8 mouse cellular contexts compared by ENCODE assay signal in the genomic region with DNA sequence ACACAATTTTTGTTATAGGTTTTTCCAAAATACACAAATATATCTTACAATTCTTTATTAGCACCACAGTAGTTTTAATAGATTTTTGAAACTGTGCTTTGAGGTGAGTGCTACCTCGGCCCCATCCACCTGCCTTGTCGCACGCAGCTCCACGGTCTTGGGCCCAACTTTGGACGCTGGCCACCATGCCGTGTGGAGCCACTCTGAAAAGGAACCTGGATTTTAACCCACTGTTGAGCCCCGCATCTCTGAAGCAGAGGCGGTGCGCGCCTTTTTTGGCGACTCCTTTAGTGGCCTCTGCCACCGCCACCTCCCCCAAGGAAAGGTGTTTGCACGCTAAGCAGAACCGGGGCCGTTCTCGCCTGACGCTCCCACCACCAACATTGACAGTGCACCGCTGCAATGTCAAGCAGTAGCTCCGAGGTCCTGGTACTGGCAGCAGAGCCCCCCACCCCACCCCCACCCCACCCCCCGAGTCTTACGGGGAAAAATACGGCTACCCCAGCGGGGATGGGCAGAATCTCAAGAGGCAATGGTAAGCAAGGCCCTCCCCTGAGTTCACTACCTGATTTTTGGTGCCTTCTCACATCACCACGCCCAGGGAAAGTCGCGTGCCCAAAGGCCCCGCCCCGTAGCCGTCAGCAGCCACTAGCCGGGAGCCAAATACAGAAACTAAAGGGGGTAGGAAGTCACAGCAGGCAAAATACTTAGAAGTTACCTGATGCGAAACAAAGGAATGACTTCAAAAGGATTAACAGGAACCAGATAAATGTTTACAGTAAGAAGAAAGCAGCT. TPM values are rescaled to one million over a fixed set of nuclear protein-coding genes. Genes with fewer than 3 reads are reported as not detected.
DNase-seq lines count a peak whose midpoint lies in the region; ATAC-seq and TF ChIP-seq lines count a peak whose summit lies in the region.

No protein-coding gene starts in this region.

- no peaks in the 10 kb centered on the region for H3K9me3 ChIP-seq in heart, embryonic 13.5 days
- no peaks in the 10 kb centered on the region for H3K9me3 ChIP-seq in embryonic facial prominence, embryonic 11.5 days (replicated peaks; ENCODE audit: control insufficient read depth, low read length)
- H3K9me3 ChIP-seq in hindbrain, postnatal 0 days (ENCODE audit: low read length) = no peaks in the 10 kb centered on the region
- H3K9me3 ChIP-seq in lung, embryonic 15.5 days = no peaks in the 10 kb centered on the region
- H3K9me3 ChIP-seq in neural tube, embryonic 15.5 days (replicated peaks) = no peaks in the 10 kb centered on the region

- H3K36me3 ChIP-seq in heart, embryonic 13.5 days = no peaks in the 10 kb centered on the region
- no peaks in the 10 kb centered on the region for H3K36me3 ChIP-seq in embryonic facial prominence, embryonic 11.5 days (replicated peaks; ENCODE audit: control insufficient read depth, insufficient read depth, low read depth, low read length)
- H3K36me3 ChIP-seq in hindbrain, postnatal 0 days (ENCODE audit: insufficient read depth, low read length) = no peaks in the 10 kb centered on the region
- no peaks in the 10 kb centered on the region for H3K36me3 ChIP-seq in lung, embryonic 15.5 days
- H3K36me3 ChIP-seq in neural tube, embryonic 15.5 days = no peaks in the 10 kb centered on the region

- H3K27ac ChIP-seq in heart, embryonic 13.5 days (replicated peaks) = no peak overlapping the region
- H3K27ac ChIP-seq in embryonic facial prominence, embryonic 11.5 days (replicated peaks; ENCODE audit: low read depth, low read length) = no peak overlapping the region
- H3K27ac ChIP-seq in hindbrain, postnatal 0 days = no peak overlapping the region
- H3K27ac ChIP-seq in lung, embryonic 15.5 days = no peak overlapping the region
- no peak overlapping the region for H3K27ac ChIP-seq in neural tube, embryonic 15.5 days (replicated peaks)

- no peak for ATAC-seq in heart, embryonic 13.5 days (ENCODE audit: extremely low read depth, insufficient number of reproducible peaks, low FRiP score, low TSS enrichment)
- no peak for ATAC-seq in embryonic facial prominence, embryonic 11.5 days (replicated peaks; ENCODE audit: insufficient number of reproducible peaks, low FRiP score, low TSS enrichment, low read depth)
- peak; percentile 55; the same call in 1 of the 2 replicates for ATAC-seq in hindbrain, postnatal 0 days
- peak; percentile 72; the same call in 1 of the 2 replicates for ATAC-seq in lung, embryonic 15.5 days (ENCODE audit: borderline replicate concordance, extremely low read depth, low FRiP score, low TSS enrichment)
- peak; percentile 66; the same call in 1 of the 2 replicates for ATAC-seq in neural tube, embryonic 15.5 days (ENCODE audit: low FRiP score)

- intact Hi-C loops in heart, postnatal 25 days (cut with DNase I) = no loop called here

- no peak for DNase-seq in heart, postnatal 25 days (ENCODE audit: low spot score)
- peak; percentile 30 for DNase-seq in embryonic facial prominence, embryonic 11.5 days (ENCODE audit: low spot score)
- DNase-seq in hindbrain, postnatal 0 days (ENCODE audit: low spot score) = peak; percentile 30
- DNase-seq in layer of hippocampus, adult 9-10 months (ENCODE audit: low spot score) = no peak
- DNase-seq in cerebellum, adult 18-20 months = no peak

- H3K27me3 ChIP-seq in heart, embryonic 13.5 days (replicated peaks) = no peaks in the 10 kb centered on the region
- no peaks in the 10 kb centered on the region for H3K27me3 ChIP-seq in embryonic facial prominence, embryonic 11.5 days (ENCODE audit: control insufficient read depth, insufficient read depth, low read length)
- no peaks in the 10 kb centered on the region for H3K27me3 ChIP-seq in hindbrain, postnatal 0 days (ENCODE audit: insufficient read depth, low read length)
- no peaks in the 10 kb centered on the region for H3K27me3 ChIP-seq in lung, embryonic 15.5 days
- no peaks in the 10 kb centered on the region for H3K27me3 ChIP-seq in neural tube, embryonic 15.5 days (replicated peaks)

- peak overlapping the region; percentile 53 for H3K4me3 ChIP-seq in heart, embryonic 13.5 days
- H3K4me3 ChIP-seq in embryonic facial prominence, embryonic 11.5 days (ENCODE audit: low read depth, low read length) = peak overlapping the region; percentile 22
- peak overlapping the region; percentile 39 for H3K4me3 ChIP-seq in hindbrain, postnatal 0 days (ENCODE audit: low read length)
- peak overlapping the region; percentile 41 for H3K4me3 ChIP-seq in lung, embryonic 15.5 days
- H3K4me3 ChIP-seq in neural tube, embryonic 15.5 days (replicated peaks) = peak overlapping the region; percentile 38

- 9% methylated on average over 31 of the region's 31 CpGs for WGBS in heart, embryonic 13.5 days
- WGBS in embryonic facial prominence, embryonic 11.5 days = 14% methylated on average over 31 of the region's 31 CpGs
- 14% methylated on average over 31 of the region's 31 CpGs for WGBS in hindbrain, postnatal 0 days
- WGBS in lung, embryonic 15.5 days = 9% methylated on average over 31 of the region's 31 CpGs
- WGBS in neural tube, embryonic 15.5 days = 15% methylated on average over 31 of the region's 31 CpGs

- no peak for TF ChIP-seq CTCF in hindbrain, postnatal 0 days (IDR thresholded peaks at IDR 0.05; ENCODE audit: low read depth)

- no peaks in the 10 kb centered on the region for H3K4me1 ChIP-seq in heart, embryonic 13.5 days
- H3K4me1 ChIP-seq in embryonic facial prominence, embryonic 11.5 days (ENCODE audit: control insufficient read depth, insufficient read depth, low read length) = no peaks in the 10 kb centered on the region
- H3K4me1 ChIP-seq in hindbrain, postnatal 0 days (ENCODE audit: insufficient read depth, low read length) = no peaks in the 10 kb centered on the region
- H3K4me1 ChIP-seq in lung, embryonic 15.5 days = no peaks in the 10 kb centered on the region
- H3K4me1 ChIP-seq in neural tube, embryonic 15.5 days = no peaks in the 10 kb centered on the region

- peak overlapping the region; percentile 79 for H3K9ac ChIP-seq in heart, embryonic 13.5 days
- no peak overlapping the region for H3K9ac ChIP-seq in embryonic facial prominence, embryonic 11.5 days (replicated peaks; ENCODE audit: low read length)
- H3K9ac ChIP-seq in hindbrain, postnatal 0 days (replicated peaks; ENCODE audit: low read length) = no peak overlapping the region; the same call in 1 of the 2 replicates
- H3K9ac ChIP-seq in lung, embryonic 15.5 days = peak overlapping the region; percentile 13; the same call in 1 of the 2 replicates
- H3K9ac ChIP-seq in neural tube, embryonic 15.5 days (replicated peaks) = peak overlapping the region; percentile 26; the same call in 1 of the 2 replicates

- H3K4me2 ChIP-seq in heart, embryonic 13.5 days = peak overlapping the region; percentile 80
- peak overlapping the region; percentile 62 for H3K4me2 ChIP-seq in embryonic facial prominence, embryonic 11.5 days (ENCODE audit: low read depth, low read length)
- H3K4me2 ChIP-seq in hindbrain, postnatal 0 days (ENCODE audit: low read depth, low read length) = peak overlapping the region; percentile 64
- peak overlapping the region; percentile 69 for H3K4me2 ChIP-seq in lung, embryonic 15.5 days
- H3K4me2 ChIP-seq in neural tube, embryonic 15.5 days = peak overlapping the region; percentile 72

RNA-seq across cellular contexts. Expression of gene Zfp677, which starts 13.4 kb away (rescaled TPM):
- polyA plus RNA-seq in heart, embryonic 13.5 days (2015; fragmentation: Nextera tagmentation; extraction: Ambion mirVana) = 1.8 TPM in 2 replicates
- total RNA-seq in heart, postnatal 25 days (2021) = under 1 TPM; 0.75 to 0.78 TPM
- 3.9 and 5.2 TPM in 2 replicates for polyA plus RNA-seq in embryonic facial prominence, embryonic 11.5 days (2014; fragmentation: Nextera tagmentation; extraction: Ambion mirVana)
- total RNA-seq in hindbrain, postnatal 0 days (2014; rRNA removed) = 0.73 and 1.7 TPM in 2 replicates
- 1.8 and 2.7 TPM in 2 replicates for polyA plus RNA-seq in hindbrain, postnatal 0 days (2015; fragmentation: Nextera tagmentation; extraction: Ambion mirVana)
- polyA plus RNA-seq in lung, embryonic 15.5 days (2015; fragmentation: Nextera tagmentation; extraction: Ambion mirVana) = 2.2 and 2.4 TPM in 2 replicates
- 4.7 and 5.5 TPM in 2 replicates for polyA plus RNA-seq in neural tube, embryonic 15.5 days (2015; fragmentation: Nextera tagmentation; extraction: Ambion mirVana)

RNA-seq across cellular contexts. Expression of gene Zfp54, which starts 52.9 kb away (rescaled TPM):
- 3.1 and 3.4 TPM in 2 replicates for polyA plus RNA-seq in heart, embryonic 13.5 days (2015; fragmentation: Nextera tagmentation; extraction: Ambion mirVana)
- total RNA-seq in heart, postnatal 25 days (2021) = 1 to 10 TPM; 1.2 TPM
- polyA plus RNA-seq in embryonic facial prominence, embryonic 11.5 days (2014; fragmentation: Nextera tagmentation; extraction: Ambion mirVana) = 3.6 and 4.1 TPM in 2 replicates
- 2.1 and 2.2 TPM in 2 replicates for total RNA-seq in hindbrain, postnatal 0 days (2014; rRNA removed)
- 1.8 and 2.4 TPM in 2 replicates for polyA plus RNA-seq in hindbrain, postnatal 0 days (2015; fragmentation: Nextera tagmentation; extraction: Ambion mirVana)
- polyA plus RNA-seq in lung, embryonic 15.5 days (2015; fragmentation: Nextera tagmentation; extraction: Ambion mirVana) = 6.3 and 7.0 TPM in 2 replicates
- polyA plus RNA-seq in neural tube, embryonic 15.5 days (2015; fragmentation: Nextera tagmentation; extraction: Ambion mirVana) = 4.6 and 6.8 TPM in 2 replicates

RNA-seq across cellular contexts. Expression of gene Vmn1r237, which starts 58.5 kb away (rescaled TPM):
- polyA plus RNA-seq in heart, embryonic 13.5 days (2015; fragmentation: Nextera tagmentation; extraction: Ambion mirVana) = not detected in 2 replicates
- not detected for total RNA-seq in heart, postnatal 25 days (2021)
- not detected in 2 replicates for polyA plus RNA-seq in embryonic facial prominence, embryonic 11.5 days (2014; fragmentation: Nextera tagmentation; extraction: Ambion mirVana)
- total RNA-seq in hindbrain, postnatal 0 days (2014; rRNA removed) = not detected in 2 replicates
- polyA plus RNA-seq in hindbrain, postnatal 0 days (2015; fragmentation: Nextera tagmentation; extraction: Ambion mirVana) = not detected in 2 replicates
- polyA plus RNA-seq in lung, embryonic 15.5 days (2015; fragmentation: Nextera tagmentation; extraction: Ambion mirVana) = not detected in 2 replicates
- polyA plus RNA-seq in neural tube, embryonic 15.5 days (2015; fragmentation: Nextera tagmentation; extraction: Ambion mirVana) = not detected in 2 replicates

Comparison
In these comparisons a context has a peak if more than half of its experiments do, and no peak if none do; other contexts are left out.
1. ATAC-seq: peak in hindbrain, postnatal 0 days (single experiment), lung, embryonic 15.5 days (single experiment) and neural tube, embryonic 15.5 days (single experiment); none in heart, embryonic 13.5 days (single experiment) and embryonic facial prominence, embryonic 11.5 days (single experiment).
2. H3K9ac ChIP-seq: peak in heart, embryonic 13.5 days (single experiment), lung, embryonic 15.5 days (single experiment) and neural tube, embryonic 15.5 days (single experiment); none in embryonic facial prominence, embryonic 11.5 days (single experiment) and hindbrain, postnatal 0 days (single experiment).
3. DNase-seq: peak in embryonic facial prominence, embryonic 11.5 days (single experiment) and hindbrain, postnatal 0 days (single experiment); none in heart, postnatal 25 days (single experiment), layer of hippocampus, adult 9-10 months (single experiment) and cerebellum, adult 18-20 months (0 of 2).
4. Peak in every context shown above with its lines, with median percentiles within 50 percentile points of each other: H3K4me2 ChIP-seq and H3K4me3 ChIP-seq.